ENCODE assay signal across 20 mouse cellular contexts in the genomic region with DNA sequence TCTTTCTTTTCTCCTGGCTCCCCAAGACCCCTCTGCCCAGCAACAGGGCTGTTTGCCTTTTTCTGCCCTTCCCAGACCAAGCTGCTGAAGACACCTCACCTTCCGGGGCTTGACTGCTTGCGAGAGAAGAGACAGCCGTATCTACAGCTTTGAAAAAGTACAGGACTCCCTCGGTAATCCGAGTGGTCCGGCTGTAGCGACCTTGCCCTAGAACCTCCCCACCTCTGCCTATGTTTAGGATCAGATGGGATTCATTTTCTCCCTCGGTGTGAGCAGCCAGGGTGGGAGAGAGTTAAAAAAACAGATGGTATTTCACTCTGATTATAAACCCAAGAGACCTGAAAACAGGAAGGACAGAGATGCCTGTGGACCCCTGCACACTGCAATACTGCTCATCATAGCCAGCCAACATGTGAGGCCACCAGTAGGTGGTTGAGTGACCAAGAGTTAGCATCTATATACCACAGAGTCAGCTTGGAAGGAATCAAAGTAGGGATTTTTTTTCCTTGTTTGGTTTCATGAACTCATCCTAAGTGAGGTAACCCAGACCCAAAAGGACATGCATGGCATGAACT.
DNase-seq lines count a peak whose midpoint lies in the region; ATAC-seq and TF ChIP-seq lines count a peak whose summit lies in the region.
"Had no signal": no experiment of that assay in that cellular context is flagged by ENCODE, and none has a peak within 500 bp of the region (broad histone marks: within the 10 kb centered on the region; RNA-seq: fewer than 3 reads in every experiment).

No protein-coding gene starts in this region.

- no peak overlapping the region for H3K9ac ChIP-seq in kidney, postnatal 0 days (ENCODE audit: low read depth, low read length)
- H3K9ac ChIP-seq in embryonic facial prominence, embryonic 11.5 days (replicated peaks; ENCODE audit: low read length), result no peak overlapping the region
- H3K9ac ChIP-seq in limb, embryonic 13.5 days, result no peak overlapping the region
- H3K9ac ChIP-seq: limb, embryonic 15.5 days; midbrain, embryonic 15.5 days had no signal

- no peak; the same call in 1 of the 2 replicates for ATAC-seq in kidney, postnatal 0 days (replicated peaks; ENCODE audit: low FRiP score, low read depth)
- ATAC-seq in embryonic facial prominence, embryonic 11.5 days (replicated peaks; ENCODE audit: insufficient number of reproducible peaks, low FRiP score, low TSS enrichment, low read depth), result 0 out of 2 replicates have a peak, but pooled peaks have one; percentile 21
- ATAC-seq in limb, embryonic 13.5 days (ENCODE audit: low FRiP score, low read depth), result no peak
- no peak for ATAC-seq in activated CD4-positive, CD25-positive, alpha-beta regulatory T cell, adult 4 months
- ATAC-seq: forebrain, embryonic 14.5 days; inflammation-experienced regulatory T-cells, adult 6 months had no signal

- TF ChIP-seq CTCF in kidney, postnatal 0 days (IDR thresholded peaks at IDR 0.05; ENCODE audit: low read depth), result no peak
- TF ChIP-seq CTCF in bone marrow, adult 2 months (IDR thresholded peaks at IDR 0.05; ENCODE audit: control insufficient read depth, insufficient read depth, low read length), result no peak

- H3K27ac ChIP-seq in kidney, postnatal 0 days, result no peak overlapping the region
- H3K27ac ChIP-seq in bone marrow, adult 2 months (ENCODE audit: control insufficient read depth, insufficient read depth, low read depth, low read length, poor library complexity), result peak overlapping the region; percentile 61
- no peak overlapping the region for H3K27ac ChIP-seq in embryonic facial prominence, embryonic 11.5 days (replicated peaks; ENCODE audit: low read depth, low read length)
- H3K27ac ChIP-seq in limb, embryonic 13.5 days, result 0 out of 2 replicates have a peak overlapping the region, but pooled peaks have one; percentile 15
- H3K27ac ChIP-seq: hindbrain, embryonic 13.5 days; left cerebral cortex, adult 2 months; midbrain, embryonic 15.5 days had no signal

- 27% methylated on average over 8 of the region's 8 CpGs for WGBS in kidney, postnatal 0 days
- 73% methylated on average over 8 of the region's 8 CpGs for WGBS in bone marrow, adult 2 months
- WGBS in embryonic facial prominence, embryonic 11.5 days, result 23% methylated on average over 8 of the region's 8 CpGs
- 13% methylated on average over 8 of the region's 8 CpGs for WGBS in limb, embryonic 13.5 days

- no peaks in the 10 kb centered on the region for H3K27me3 ChIP-seq in kidney, postnatal 0 days (ENCODE audit: insufficient read depth, low read length)
- H3K27me3 ChIP-seq in embryonic facial prominence, embryonic 11.5 days (ENCODE audit: control insufficient read depth, insufficient read depth, low read length), result no peaks in the 10 kb centered on the region
- H3K27me3 ChIP-seq in limb, embryonic 13.5 days, result no peaks in the 10 kb centered on the region
- H3K27me3 ChIP-seq: hindbrain, embryonic 13.5 days; limb, embryonic 15.5 days; midbrain, embryonic 15.5 days had no signal

- no peaks in the 10 kb centered on the region for H3K36me3 ChIP-seq in kidney, postnatal 0 days (ENCODE audit: insufficient read depth, low read length)
- H3K36me3 ChIP-seq in embryonic facial prominence, embryonic 11.5 days (replicated peaks; ENCODE audit: control insufficient read depth, insufficient read depth, low read depth, low read length), result no peaks in the 10 kb centered on the region
- H3K36me3 ChIP-seq in limb, embryonic 13.5 days, result no peaks in the 10 kb centered on the region
- H3K36me3 ChIP-seq: hindbrain, embryonic 13.5 days; limb, embryonic 15.5 days; midbrain, embryonic 15.5 days had no signal

- 0 out of 2 replicates have a peak, but pooled peaks cover 4% of the 10 kb centered on the region for H3K4me1 ChIP-seq in kidney, postnatal 0 days (replicated peaks; ENCODE audit: insufficient read depth, low read length)
- H3K4me1 ChIP-seq in bone marrow, adult 2 months (ENCODE audit: control insufficient read depth, insufficient read depth, low read length), result no peaks in the 10 kb centered on the region; the same call in none of the 2 replicates
- no peaks in the 10 kb centered on the region; the same call in none of the 2 replicates for H3K4me1 ChIP-seq in embryonic facial prominence, embryonic 11.5 days (ENCODE audit: control insufficient read depth, insufficient read depth, low read length)
- H3K4me1 ChIP-seq in limb, embryonic 13.5 days, result peaks cover 42% of the 10 kb centered on the region

- no peak for TF ChIP-seq POLR2A in bone marrow, adult 2 months (IDR thresholded peaks at IDR 0.05; ENCODE audit: borderline replicate concordance, control insufficient read depth, low read depth, low read length)

- no peaks in the 10 kb centered on the region for H3K9me3 ChIP-seq in kidney, postnatal 0 days (replicated peaks; ENCODE audit: low read length)
- no peaks in the 10 kb centered on the region for H3K9me3 ChIP-seq in embryonic facial prominence, embryonic 11.5 days (replicated peaks; ENCODE audit: control insufficient read depth, low read length)
- no peaks in the 10 kb centered on the region for H3K9me3 ChIP-seq in limb, embryonic 13.5 days
- H3K9me3 ChIP-seq: hindbrain, embryonic 13.5 days; limb, embryonic 15.5 days; midbrain, embryonic 15.5 days had no signal

- peak; percentile 50 for DNase-seq in kidney, postnatal 0 days (ENCODE audit: low spot score)
- DNase-seq in kidney, postnatal 4 days, result no peak
- DNase-seq in embryonic facial prominence, embryonic 11.5 days (ENCODE audit: low spot score), result no peak
- DNase-seq in frontal cortex, adult 2 months (ENCODE audit: extremely low spot score in 1 of 2, low spot score in 1 of 2), result no peak
- DNase-seq: adrenal gland, postnatal 14 days; cerebellum, adult 18-20 months; cerebellum, postnatal 25 days; gastrocnemius, postnatal 36 days; kidney, postnatal 25 days; lung, postnatal 10 days; right cerebral cortex, adult 18-20 months had no signal

- H3K4me3 ChIP-seq in kidney, postnatal 0 days (replicated peaks; ENCODE audit: low read depth, low read length), result no peak overlapping the region
- no peak overlapping the region for H3K4me3 ChIP-seq in bone marrow, adult 2 months (replicated peaks; ENCODE audit: control insufficient read depth, low read depth, low read length)
- no peak overlapping the region for H3K4me3 ChIP-seq in embryonic facial prominence, embryonic 11.5 days (ENCODE audit: low read depth, low read length)
- no peak overlapping the region for H3K4me3 ChIP-seq in limb, embryonic 13.5 days
- H3K4me3 ChIP-seq: hindbrain, embryonic 13.5 days; left cerebral cortex, adult 2 months; limb, embryonic 15.5 days; midbrain, embryonic 15.5 days had no signal

- no peak overlapping the region for H3K4me2 ChIP-seq in kidney, postnatal 0 days (ENCODE audit: low read length)
- no peak overlapping the region for H3K4me2 ChIP-seq in embryonic facial prominence, embryonic 11.5 days (ENCODE audit: low read depth, low read length)
- peak overlapping the region; percentile 46 for H3K4me2 ChIP-seq in limb, embryonic 13.5 days (replicated peaks)
- H3K4me2 ChIP-seq: hindbrain, embryonic 13.5 days; midbrain, embryonic 15.5 days had no signal

Comparison
In these comparisons a context has a peak if more than half of its experiments do, and no peak if none do; other contexts are left out.
1. H3K27ac ChIP-seq: peak in bone marrow, adult 2 months (single experiment) and limb, embryonic 13.5 days (single experiment); none in kidney, postnatal 0 days (single experiment) and embryonic facial prominence, embryonic 11.5 days (single experiment).